Mouse (Mus musculus): Measurements from ENCODE around the gene Tph1.
A peak's percentile ranks its signal among the peaks of the same experiment; 100 is the strongest.

Gene Tph1

DNA sequence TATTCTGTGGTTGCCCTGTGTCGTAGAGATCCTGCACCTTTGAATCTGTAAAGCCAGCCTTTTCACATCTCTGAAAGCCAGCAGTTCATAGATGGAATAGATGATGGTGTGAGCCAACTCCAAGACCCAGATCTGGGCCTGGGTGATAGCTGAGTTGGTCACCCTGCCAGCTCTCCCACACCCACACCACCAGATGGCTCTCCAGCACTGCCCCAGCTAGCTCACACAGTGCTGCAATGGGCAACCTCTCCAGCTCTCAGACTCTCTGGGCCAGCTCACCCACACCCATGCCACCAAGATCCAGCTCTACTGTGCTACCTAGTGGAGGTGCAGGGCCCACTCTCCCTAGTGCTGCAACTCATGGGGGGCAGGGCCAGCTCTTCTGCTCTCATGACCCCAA is 29.2 kb downstream of the Tph1 start:
- peak; percentile 84 for DNase-seq

- no peak for DNase-seq
These were observed 32.3 kb downstream of the Tph1 start for GRCm38 (mm10) chr7:46640062-46640461.

DNA sequence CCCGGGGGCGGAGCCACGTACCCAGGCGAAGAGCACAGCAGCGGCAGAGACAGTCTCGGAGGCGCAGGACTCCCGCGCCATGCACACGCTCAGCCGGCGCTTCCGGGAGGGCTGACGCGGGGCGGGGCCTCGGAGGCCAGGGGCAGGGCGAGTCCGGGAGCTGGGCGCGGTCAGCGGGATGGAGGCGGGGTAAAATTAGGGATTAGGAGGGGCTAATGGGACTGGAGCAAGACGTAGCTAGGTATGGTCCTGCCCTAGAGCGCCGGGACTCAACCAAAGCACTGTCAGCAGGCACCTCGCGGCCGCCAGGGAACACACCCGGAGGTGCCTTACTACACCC is 32.7 kb downstream of the Tph1 start, which contains the start of gene Sergef:
TSS of gene Sergef (minus strand) at position 116 of the 340 bp plus-strand sequence.
- peak; percentile 96 for DNase-seq

DNA sequence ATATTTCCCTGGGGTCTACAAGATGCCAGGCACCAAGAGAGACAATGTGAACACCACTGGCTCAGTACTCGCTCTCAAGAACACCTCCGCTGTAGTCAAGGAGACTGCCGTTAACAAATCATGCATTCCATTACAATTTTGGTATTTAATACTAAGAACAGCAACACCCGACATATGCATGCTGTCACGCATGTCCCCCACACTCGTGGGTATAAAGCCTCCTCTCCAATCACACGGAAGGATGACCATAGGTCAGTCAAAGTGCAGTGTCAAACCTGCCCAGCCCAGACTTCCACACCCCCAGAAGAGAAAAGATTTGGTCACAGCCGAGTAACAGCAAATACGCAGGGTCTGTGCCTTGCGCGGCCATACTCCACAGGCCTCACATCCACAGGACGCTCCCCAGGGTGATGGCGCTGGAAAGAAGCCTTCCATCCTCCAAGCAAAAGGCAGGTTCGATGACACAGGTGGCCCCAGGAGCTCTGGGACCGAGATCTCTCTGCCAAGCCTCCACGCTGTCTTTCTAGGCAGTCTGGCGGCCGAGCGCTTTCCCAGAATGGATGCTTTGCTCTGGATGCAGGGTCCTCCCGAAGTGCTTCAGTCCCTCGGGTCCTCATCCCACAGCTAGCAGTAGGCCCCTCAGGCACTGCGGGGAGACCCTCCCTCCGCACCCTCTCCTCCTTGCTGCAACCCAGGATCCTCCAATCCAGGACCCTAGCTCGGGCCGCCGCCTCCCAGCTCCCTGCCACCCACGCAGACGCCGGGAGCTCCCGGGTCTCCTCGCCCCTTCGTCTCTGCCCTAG is 33.2 kb downstream of the Tph1 start:
- DNase-seq: no peak

DNA sequence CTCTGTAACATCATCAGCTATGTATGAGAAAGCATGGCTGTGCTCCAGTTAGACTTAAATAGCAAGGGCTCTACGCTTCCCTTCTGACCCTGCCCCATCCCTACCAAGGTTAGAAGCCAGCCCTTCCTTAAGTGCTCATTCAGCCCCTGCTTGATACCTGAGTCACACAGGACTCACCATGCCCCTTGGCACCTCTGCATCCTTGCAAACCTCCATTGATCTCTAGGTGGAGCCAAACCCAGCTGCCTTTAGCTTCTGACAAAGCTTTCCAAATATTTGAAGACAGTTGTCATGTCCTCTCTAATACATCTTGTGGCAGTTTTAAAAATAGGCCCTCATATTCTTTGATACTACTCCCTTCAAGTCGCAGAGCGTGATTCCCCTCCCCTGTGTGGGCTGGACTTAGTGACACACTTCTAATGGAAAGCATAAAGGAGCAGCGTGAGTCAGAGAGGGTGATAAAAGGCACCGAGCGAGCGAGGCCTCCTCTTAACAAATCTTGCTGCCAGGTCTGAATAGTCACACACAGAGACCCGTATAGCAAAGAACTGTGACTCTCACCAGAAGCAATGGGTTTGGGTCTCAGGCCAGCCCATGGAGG is 43.9 kb downstream of the Tph1 start:
- no peak for DNase-seq

GRCm38 (mm10) chr7:46623979-46624378 is 48.4 kb downstream of the Tph1 start:
- DNase-seq: no peak

GRCm38 (mm10) chr7:46618416-46619110 is 53.8 kb downstream of the Tph1 start:
- no peak for DNase-seq

DNA sequence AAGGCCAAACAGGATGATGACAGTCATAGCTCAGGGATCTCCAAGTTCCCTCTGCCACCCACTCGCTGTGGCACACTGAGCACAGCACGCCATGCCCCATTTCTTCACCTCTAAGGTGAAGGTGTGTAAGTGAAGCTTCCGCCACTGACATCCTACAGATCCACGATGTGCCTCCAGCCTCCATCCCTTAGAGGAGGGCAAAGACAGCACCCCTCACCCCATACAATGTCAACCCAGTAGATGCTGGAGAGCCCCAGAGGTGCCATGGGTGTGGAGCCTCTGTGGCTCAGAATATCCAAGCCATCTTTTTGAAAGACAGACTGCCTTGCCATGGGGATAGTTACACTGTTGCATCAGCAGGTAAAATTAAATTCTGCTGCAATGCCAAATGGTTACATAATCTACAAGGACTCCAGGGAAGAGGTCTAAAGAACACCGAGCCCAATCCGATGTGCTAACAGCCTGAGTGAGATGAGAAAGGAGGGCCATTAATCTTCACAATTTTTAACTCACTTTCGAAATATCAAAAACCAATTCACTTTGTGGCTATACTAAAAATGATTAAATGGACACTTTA is 55.8 kb downstream of the Tph1 start:
- no peak for DNase-seq

GRCm38 (mm10) chr7:46615256-46615977 is 56.9 kb downstream of the Tph1 start:
- no peak for DNase-seq

DNA sequence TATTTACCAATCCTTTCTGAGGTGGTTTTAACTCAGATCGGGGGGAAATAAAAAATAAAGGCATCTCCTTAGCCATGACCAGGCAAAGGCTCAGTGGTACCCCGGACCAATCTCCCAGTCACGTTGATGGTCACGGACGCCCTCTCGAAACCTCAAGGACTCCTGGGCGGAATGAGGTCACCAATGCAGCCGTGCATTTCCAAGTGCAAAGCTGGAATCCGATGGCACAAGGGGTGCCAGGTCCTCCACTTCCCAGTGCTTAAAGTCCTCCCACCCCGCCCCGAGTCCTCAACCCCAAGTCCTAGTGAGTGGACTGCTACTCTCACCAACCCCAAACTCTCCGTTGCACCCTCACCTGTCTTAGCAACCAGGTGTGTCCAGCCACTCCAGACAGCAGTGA is 58.1 kb downstream of the Tph1 start:
- no peak for DNase-seq

DNA sequence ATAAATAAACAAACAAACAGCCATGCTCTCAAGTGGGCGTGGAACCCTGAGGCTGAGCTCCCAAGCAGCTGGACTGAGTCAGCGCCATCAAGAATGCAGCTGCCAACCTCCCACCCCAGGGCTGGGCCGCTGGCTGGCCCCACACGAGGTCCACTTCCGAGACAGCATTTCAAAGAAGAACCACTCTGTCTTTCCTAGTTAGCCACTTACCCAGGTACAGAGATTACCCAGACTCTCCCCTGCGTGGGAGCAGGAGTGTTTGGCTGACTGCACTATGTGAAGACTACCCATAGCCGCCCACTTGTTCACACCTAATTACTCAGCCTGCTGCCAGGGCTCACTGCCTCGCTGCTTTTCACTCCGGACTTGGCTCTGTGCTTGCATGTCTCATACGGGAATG is 59.2 kb downstream of the Tph1 start:
- peak; percentile 72 for DNase-seq

DNA sequence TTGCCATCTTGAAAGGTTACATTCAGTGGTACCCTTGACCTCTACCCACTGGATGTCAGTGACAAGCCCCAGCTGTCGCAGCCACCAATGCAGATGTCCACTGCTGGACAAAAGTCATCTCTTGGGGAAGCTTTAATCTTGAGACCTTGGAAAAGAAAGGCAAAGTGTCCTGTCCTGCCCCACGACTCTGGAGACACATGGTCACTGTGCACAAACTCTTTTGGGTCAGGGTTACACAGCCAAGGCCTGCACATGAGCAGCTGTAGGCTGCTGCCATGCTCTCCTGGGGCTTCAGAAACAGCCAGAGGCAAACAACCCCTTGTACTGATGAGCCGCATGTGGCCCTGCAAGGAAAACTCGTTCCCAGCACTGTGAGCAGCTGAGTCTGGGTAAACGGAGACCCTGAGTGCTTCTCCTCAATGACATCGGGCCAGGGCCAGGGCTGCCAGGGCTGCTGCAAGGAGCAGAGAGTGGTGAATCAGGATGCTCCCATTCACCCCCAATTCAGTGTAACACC is 59.9 kb downstream of the Tph1 start:
- no peak for DNase-seq

DNA sequence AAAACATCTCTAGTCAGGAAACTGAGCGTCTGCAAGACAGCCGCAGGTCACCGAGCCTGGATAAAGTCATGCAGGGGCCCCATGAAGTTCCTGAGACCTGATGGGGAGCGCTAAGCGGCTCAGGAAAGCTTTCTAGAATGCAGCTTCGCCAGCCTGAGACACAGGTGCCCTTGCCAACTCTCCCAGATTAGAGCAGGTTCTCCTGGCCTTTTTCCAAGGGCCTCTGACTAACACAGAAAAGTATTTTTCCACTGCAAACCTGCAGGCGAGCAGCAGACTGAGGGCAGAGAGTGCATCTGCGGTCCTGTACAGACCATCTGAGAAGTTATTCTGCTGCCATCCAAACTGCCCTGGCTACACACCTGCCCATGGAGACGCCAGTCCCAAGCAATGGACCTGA is 60.4 kb downstream of the Tph1 start:
- DNase-seq: peak; percentile 91

- peak; percentile 78 for DNase-seq
These were observed 63.0 kb downstream of the Tph1 start for GRCm38 (mm10) chr7:46609317-46609716.

DNA sequence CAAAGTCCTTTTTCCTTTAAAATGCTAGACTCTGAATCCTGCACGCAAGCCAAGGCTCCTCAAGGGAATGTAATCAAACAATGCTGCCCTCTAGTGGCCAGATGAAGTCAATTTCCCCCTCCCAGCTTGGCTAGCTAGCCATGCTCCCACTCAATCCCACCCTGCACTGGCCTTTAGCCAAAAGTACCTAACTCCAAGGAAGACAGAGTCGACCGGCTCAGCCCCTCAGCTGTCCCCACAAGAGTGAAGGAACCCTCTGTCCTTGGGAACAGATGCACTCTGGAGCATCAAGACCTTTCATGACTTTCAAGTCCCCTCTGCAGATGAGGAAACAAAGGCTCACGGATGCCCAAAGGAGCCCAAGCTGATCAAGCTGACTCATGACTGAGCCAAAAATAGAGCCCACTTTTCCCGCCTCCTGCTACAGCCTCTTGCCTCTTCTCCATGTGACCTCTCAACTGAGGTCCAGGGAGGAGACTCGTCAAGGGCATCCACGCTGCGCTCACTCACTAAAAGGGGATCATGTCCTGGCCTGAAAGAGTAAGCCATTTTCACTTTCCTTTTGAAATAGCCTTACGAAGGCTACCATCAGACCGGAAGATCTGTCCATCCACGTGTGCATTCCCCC is 64.8 kb downstream of the Tph1 start:
- DNase-seq: peak; percentile 83

DNA sequence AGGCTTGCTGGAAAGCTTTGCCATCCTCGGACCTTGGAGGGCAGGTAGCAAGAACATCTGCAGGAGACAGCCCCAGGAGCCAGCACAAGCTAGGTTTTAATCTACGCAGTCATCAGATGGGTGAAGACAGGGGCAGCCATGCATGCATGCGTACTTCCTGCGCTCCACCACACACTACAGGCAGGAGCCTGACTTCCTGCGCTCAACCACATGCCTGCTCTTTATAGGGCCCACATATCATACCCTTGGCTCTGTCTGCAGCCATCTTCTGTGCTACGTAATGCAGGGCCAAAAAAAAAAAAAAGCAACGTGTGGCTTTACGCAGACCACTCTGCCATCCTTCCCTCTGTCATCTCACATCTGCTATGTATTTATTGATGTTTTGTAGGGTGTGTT is 65.3 kb downstream of the Tph1 start:
- no peak for DNase-seq

GRCm38 (mm10) chr7:46606391-46607030 is 65.8 kb downstream of the Tph1 start:
- peak; percentile 93 for DNase-seq

DNA sequence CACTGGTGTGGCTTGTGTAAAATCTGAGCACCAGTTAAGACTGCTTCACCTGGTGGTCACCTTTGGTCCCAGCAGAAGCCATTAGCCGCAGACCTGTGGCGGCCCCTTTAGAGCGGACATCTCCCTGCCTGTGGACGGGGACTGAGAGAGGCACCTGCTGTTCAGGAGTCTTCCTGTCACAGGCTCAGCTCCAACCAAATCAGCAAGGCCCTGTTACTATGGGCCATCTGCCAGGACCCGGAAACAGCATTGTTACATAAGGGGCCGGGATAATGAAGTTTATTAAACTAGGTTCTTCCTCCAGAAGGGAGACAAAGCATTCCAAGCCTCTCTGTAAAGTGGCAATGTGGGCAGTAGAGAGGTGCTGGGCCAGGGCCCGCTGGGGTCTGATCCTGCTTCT is 69.3 kb downstream of the Tph1 start:
- DNase-seq: peak; percentile 97

GRCm38 (mm10) chr7:46602079-46602478 is 70.3 kb downstream of the Tph1 start:
- peak; percentile 66 for DNase-seq

- no peak for DNase-seq
These were observed 71.2 kb downstream of the Tph1 start for GRCm38 (mm10) chr7:46601097-46601496.

- no peak for DNase-seq
These were observed 75.3 kb downstream of the Tph1 start for GRCm38 (mm10) chr7:46597006-46597405.

Data from cerebellum, adult 9-11 months (tissue).